8 mouse cellular contexts compared by ENCODE assay signal in the genomic region with DNA sequence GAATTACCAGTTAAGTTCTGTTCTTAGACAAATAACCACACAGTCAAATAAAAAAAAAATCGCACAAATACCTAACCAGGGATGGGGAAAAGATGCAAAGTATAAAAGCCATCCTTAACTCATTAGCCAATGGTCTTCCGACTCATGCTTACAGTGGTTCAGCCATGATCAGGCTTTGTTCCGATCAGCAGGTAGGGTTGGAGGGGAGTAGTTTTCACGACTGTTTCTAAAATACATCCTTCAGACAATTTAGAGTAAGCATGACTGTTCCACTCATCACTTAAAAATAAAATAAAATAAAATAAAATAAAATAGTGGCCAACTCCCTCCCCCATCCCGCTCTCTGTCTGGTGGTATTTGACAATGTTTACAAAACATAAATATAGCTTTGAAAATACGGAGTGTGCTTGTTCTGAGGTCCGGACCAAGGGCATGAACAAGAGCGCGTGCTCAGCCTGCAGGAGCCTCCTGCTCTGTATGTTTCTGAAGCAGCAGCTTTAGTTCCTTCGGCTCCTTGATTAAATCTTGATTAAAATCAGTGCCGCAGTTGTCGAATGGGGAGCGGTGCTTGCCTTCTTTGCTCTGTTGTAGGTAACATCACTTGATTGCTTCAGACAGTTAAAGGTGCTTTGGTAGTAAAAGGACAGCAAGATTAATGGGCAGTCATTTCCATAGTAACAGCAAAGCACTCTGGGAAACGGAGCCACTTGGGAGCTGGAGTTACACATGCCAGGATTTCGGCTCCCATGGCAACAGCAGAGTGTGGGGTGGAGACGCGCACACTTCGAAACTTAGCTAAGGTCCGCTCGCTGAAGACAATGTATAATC.
DNase-seq lines count a peak whose midpoint lies in the region; ATAC-seq and TF ChIP-seq lines count a peak whose summit lies in the region.

No protein-coding gene starts in this region.

- peaks cover 5% of the 10 kb centered on the region; the same call in 1 of the 2 replicates for H3K4me1 ChIP-seq in cerebellum, adult 2 months (ENCODE audit: control insufficient read depth, insufficient read depth, low read length)
- no peaks in the 10 kb centered on the region for H3K4me1 ChIP-seq in hindbrain, embryonic 12.5 days
- H3K4me1 ChIP-seq in liver, postnatal 0 days (ENCODE audit: insufficient read depth) = no peaks in the 10 kb centered on the region

- peak; percentile 95 for ATAC-seq in hindbrain, embryonic 12.5 days (ENCODE audit: low FRiP score)
- no peak for ATAC-seq in liver, postnatal 0 days

- TF ChIP-seq CTCF in cerebellum, adult 2 months (IDR thresholded peaks at IDR 0.05; ENCODE audit: borderline replicate concordance, insufficient read depth, low read depth, low read length) = no peak
- no peak for TF ChIP-seq CTCF in liver, postnatal 0 days (IDR thresholded peaks at IDR 0.05; ENCODE audit: low read depth)

- H3K9me3 ChIP-seq in hindbrain, embryonic 12.5 days (replicated peaks) = no peaks in the 10 kb centered on the region
- no peaks in the 10 kb centered on the region for H3K9me3 ChIP-seq in liver, postnatal 0 days (ENCODE audit: low read length)

- H3K4me2 ChIP-seq in hindbrain, embryonic 12.5 days (replicated peaks) = peak overlapping the region; percentile 46
- H3K4me2 ChIP-seq in liver, postnatal 0 days (ENCODE audit: low read depth, low read length) = no peak overlapping the region

- TF ChIP-seq POLR2A in cerebellum, adult 2 months (IDR thresholded peaks at IDR 0.05; ENCODE audit: borderline replicate concordance, insufficient read depth, low read length) = no peak

- no peaks in the 10 kb centered on the region for H3K27me3 ChIP-seq in cerebellum, adult 2 months (ENCODE audit: control insufficient read depth, insufficient read depth, low read length)
- no peaks in the 10 kb centered on the region for H3K27me3 ChIP-seq in hindbrain, embryonic 12.5 days
- H3K27me3 ChIP-seq in liver, postnatal 0 days (ENCODE audit: insufficient read depth, low read length) = no peaks in the 10 kb centered on the region

- no peaks in the 10 kb centered on the region for H3K36me3 ChIP-seq in hindbrain, embryonic 12.5 days
- H3K36me3 ChIP-seq in liver, postnatal 0 days (replicated peaks; ENCODE audit: insufficient read depth, low read length) = no peaks in the 10 kb centered on the region

- no peak overlapping the region for H3K9ac ChIP-seq in hindbrain, embryonic 12.5 days
- no peak overlapping the region for H3K9ac ChIP-seq in liver, postnatal 0 days (replicated peaks)

- H3K27ac ChIP-seq in cerebellum, adult 2 months (ENCODE audit: insufficient read depth, low read length) = no peak overlapping the region
- H3K27ac ChIP-seq in hindbrain, embryonic 12.5 days = peak overlapping the region; percentile 55; the same call in 1 of the 2 replicates
- H3K27ac ChIP-seq in liver, postnatal 0 days (ENCODE audit: low read depth) = no peak overlapping the region

- H3K4me3 ChIP-seq in cerebellum, adult 2 months (replicated peaks; ENCODE audit: insufficient read depth, low read depth, low read length) = peak overlapping the region; percentile 47
- H3K4me3 ChIP-seq in hindbrain, embryonic 12.5 days = peak overlapping the region; percentile 11; the same call in 1 of the 2 replicates
- no peak overlapping the region for H3K4me3 ChIP-seq in liver, postnatal 0 days (ENCODE audit: low read depth, low read length)

- TF ChIP-seq EP300 in liver, postnatal 0 days (IDR thresholded peaks at IDR 0.05; ENCODE audit: low read depth) = no peak

- 28% methylated on average over 20 of the region's 20 CpGs for WGBS in cerebellum, adult 2 months
- 35% methylated on average over 20 of the region's 20 CpGs for WGBS in hindbrain, embryonic 12.5 days
- WGBS in liver, postnatal 0 days (ENCODE audit: insufficient replicate concordance) = 71% methylated on average over 20 of the region's 20 CpGs

- peak; percentile 42 for DNase-seq in ES-CJ7 (ENCODE audit: low read depth, low spot score)
- peak; percentile 44 to 60 for DNase-seq in cerebellum, adult 2 months
- DNase-seq in forelimb bud, embryonic 11.5 days (ENCODE audit: low read depth, low spot score) = peak; percentile 52
- peak; percentile 39 for DNase-seq in layer of hippocampus, adult 9-10 months (ENCODE audit: low spot score)
- peak; percentile 72 for DNase-seq in lung, postnatal 25 days (ENCODE audit: low spot score)
- peak; percentile 85 to 93 for DNase-seq in right cerebral cortex, postnatal 10 days (ENCODE audit: low spot score in 2 of 2)
- DNase-seq in liver, postnatal 0 days = no peak
